Mouse (Mus musculus): ENCODE measurements at regions not wholly inside any gene's neighbourhood (a gene's known extent, or its start where the extent isn't known, plus 50 kb on each side); places are given as distances from the start of the nearest gene placed in this dataset.

DNA sequence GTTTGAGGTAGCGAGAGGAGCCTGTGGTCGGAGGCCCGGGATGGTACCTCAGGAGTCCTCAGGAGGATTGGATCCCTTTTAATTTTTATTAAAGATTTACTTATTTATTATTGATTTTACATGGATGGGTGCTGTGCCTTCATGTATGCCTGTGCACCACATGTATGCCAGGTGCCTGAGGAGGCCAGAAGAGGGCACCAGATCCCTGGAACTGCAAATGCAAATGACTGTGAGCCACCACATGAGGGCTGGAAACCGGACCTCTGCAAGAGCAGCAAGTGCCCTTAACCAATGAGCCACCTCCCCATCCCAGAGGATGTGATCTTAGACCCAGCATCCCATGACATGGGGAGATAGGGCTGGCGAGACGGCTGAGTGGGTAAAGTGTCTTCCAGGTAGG, 76.3 kb upstream of the Kcng1 start:
- TF ChIP-seq POLR2A (IDR thresholded peaks at IDR 0.05; ENCODE audit: extremely low read depth, insufficient read depth, low read length) (no peak), CTCF (IDR thresholded peaks at IDR 0.05; ENCODE audit: extremely low read depth, insufficient read depth, low read length) (no peak)
